Mouse (Mus musculus) liver, adult 2 months (tissue): ENCODE measurements at regions not wholly inside any gene's neighbourhood (a gene's known extent, or its start where the extent isn't known, plus 50 kb on each side); places are given as distances from the start of the nearest gene placed in this dataset.

Source experiments
- DNase-seq: peaks from one replicate; pipeline ENCODE4 v3.0.0-alpha.2; 2011; ENCODE audit warnings: low read depth, low spot score; ENCODE audit errors: extremely low read depth
- H3K27ac ChIP-seq: fragments of 200-500 bp; replicated peaks from 2 replicates; pipeline ENCODE4 v1.5.1; 2012; ENCODE audit warnings: low read depth, mild to moderate bottlenecking, control low read depth, inconsistent platforms, low read length; ENCODE audit not compliant: insufficient read depth
- H3K27me3 ChIP-seq: fragments of 200-500 bp; 2 replicates; pipeline ENCODE4 v1.6.1; 2012; ENCODE audit warnings: mild to moderate bottlenecking, moderate library complexity, low read length, inconsistent platforms; ENCODE audit not compliant: control insufficient read depth, insufficient read depth
- H3K36me3 ChIP-seq: fragments of 200-500 bp; 2 replicates; pipeline ENCODE4 v1.6.1; 2012; ENCODE audit warnings: low read length, inconsistent platforms; ENCODE audit not compliant: control insufficient read depth, insufficient read depth
- H3K4me1 ChIP-seq: fragments of 200-500 bp; 2 replicates; pipeline ENCODE4 v1.6.1; 2011; ENCODE audit warnings: low read length; ENCODE audit not compliant: control insufficient read depth, insufficient read depth
- H3K4me3 ChIP-seq: fragments of 200-500 bp; 2 replicates; pipeline ENCODE4 v1.5.1; 2011; ENCODE audit warnings: low read depth, mild to moderate bottlenecking, control low read depth, low read length, moderate library complexity; ENCODE audit not compliant: insufficient read depth
- H3K79me2 ChIP-seq: fragments of 200-500 bp; 2 replicates; pipeline ENCODE4 v1.6.1; 2012; ENCODE audit warnings: inconsistent platforms, mild to moderate bottlenecking, low read length, moderate library complexity; ENCODE audit not compliant: control insufficient read depth, insufficient read depth
- H3K9ac ChIP-seq: fragments of 200-500 bp; 2 replicates; pipeline ENCODE4 v1.6.1; 2012; ENCODE audit warnings: low read depth, mild to moderate bottlenecking, control low read depth, inconsistent platforms, low read length
- CTCF ChIP-seq: fragments of 200-500 bp; IDR thresholded peaks from 2 replicates; pipeline ENCODE4 v1.5.1; 2011; ENCODE audit warnings: low read depth, low read length, control low read depth
- POLR2A ChIP-seq: fragments of 200-500 bp; IDR thresholded peaks from 2 replicates; pipeline ENCODE4 v1.6.1; 2011; ENCODE audit warnings: low read length, control low read depth; ENCODE audit not compliant: insufficient read depth; ENCODE audit errors: extremely low read depth
- WGBS: fragments of 180-500 bp; shearing (Covaris S2); methylation state at CpG from one replicate; pipeline ENCODE4 v1.1.7; 2018; 5-methylcytosine and 5-hydroxymethylcytosine counted together

- 37% methylated on average over 9 of the region's 9 CpGs for WGBS
- Histone ChIP-seq H3K27ac (no peak overlapping the region), H3K4me3 (no peak overlapping the region), H3K9ac (no peak overlapping the region), H3K27me3 (no peaks in the 10 kb centered on the region), H3K4me1 (no peaks in the 10 kb centered on the region), H3K79me2 (no peaks in the 10 kb centered on the region), H3K36me3 (no peaks in the 10 kb centered on the region)
- TF ChIP-seq CTCF (no peak), POLR2A (no peak)
- peak; percentile 58 for DNase-seq
These were observed 80.6 kb upstream of the Eepd1 start for GRCm38 (mm10) chr9:25400647-25401335.

- no peak overlapping the region for H3K27ac ChIP-seq
- H3K36me3 ChIP-seq = no peaks in the 10 kb centered on the region
- H3K27me3 ChIP-seq = no peaks in the 10 kb centered on the region
- H3K9ac ChIP-seq = no peak overlapping the region
- no peaks in the 10 kb centered on the region for H3K4me1 ChIP-seq
- no peak overlapping the region for H3K4me3 ChIP-seq
- no peaks in the 10 kb centered on the region for H3K79me2 ChIP-seq
- TF ChIP-seq POLR2A = no peak
- no peak for TF ChIP-seq CTCF
- no peak for DNase-seq
- WGBS = 87% methylated on average over 4 of the region's 4 CpGs
These were observed 75.5 kb upstream of the Eepd1 start for GRCm38 (mm10) chr9:25405848-25406247.

GRCm38 (mm10) chr9:25408518-25408917 is 72.8 kb upstream of the Eepd1 start:
- no peak for DNase-seq
- no peak for TF ChIP-seq CTCF
- TF ChIP-seq POLR2A = no peak
- WGBS = 87% methylated on average over 3 of the region's 3 CpGs

GRCm38 (mm10) chr9:25409729-25410128 is 71.6 kb upstream of the Eepd1 start:
- no peaks in the 10 kb centered on the region for H3K4me1 ChIP-seq
- DNase-seq = no peak
- no peaks in the 10 kb centered on the region for H3K27me3 ChIP-seq
- no peak overlapping the region for H3K9ac ChIP-seq
- no peak overlapping the region for H3K27ac ChIP-seq
- no peaks in the 10 kb centered on the region for H3K36me3 ChIP-seq
- H3K79me2 ChIP-seq = no peaks in the 10 kb centered on the region
- no peak overlapping the region for H3K4me3 ChIP-seq
- TF ChIP-seq CTCF = no peak
- no peak for TF ChIP-seq POLR2A
- WGBS = 81% methylated on average over 5 of the region's 5 CpGs

More at GRCm38 (mm10) chr9:25408518-25408917, 72.8 kb upstream of the Eepd1 start:
- H3K36me3 ChIP-seq = no peaks in the 10 kb centered on the region
- H3K27ac ChIP-seq = no peak overlapping the region
- no peaks in the 10 kb centered on the region for H3K27me3 ChIP-seq
- H3K4me3 ChIP-seq = no peak overlapping the region
- no peaks in the 10 kb centered on the region for H3K4me1 ChIP-seq
- no peaks in the 10 kb centered on the region for H3K79me2 ChIP-seq
- no peak overlapping the region for H3K9ac ChIP-seq

GRCm38 (mm10) chr9:25413873-25414272 is 67.5 kb upstream of the Eepd1 start:
- 85% methylated on average over 3 of the region's 3 CpGs for WGBS

GRCm38 (mm10) chr9:25414315-25414714 is 67.0 kb upstream of the Eepd1 start:
- DNase-seq = no peak
- TF ChIP-seq POLR2A (no peak), CTCF (no peak)
- Histone ChIP-seq H3K27ac (no peak overlapping the region), H3K4me3 (no peak overlapping the region), H3K27me3 (no peaks in the 10 kb centered on the region), H3K4me1 (no peaks in the 10 kb centered on the region), H3K79me2 (no peaks in the 10 kb centered on the region), H3K36me3 (no peaks in the 10 kb centered on the region), H3K9ac (no peak overlapping the region)
- WGBS = 77% methylated on average over 2 of the region's 2 CpGs

More at GRCm38 (mm10) chr9:25413873-25414272, 67.5 kb upstream of the Eepd1 start:
- Histone ChIP-seq H3K36me3 (no peaks in the 10 kb centered on the region), H3K4me3 (no peak overlapping the region), H3K9ac (no peak overlapping the region), H3K4me1 (no peaks in the 10 kb centered on the region), H3K79me2 (no peaks in the 10 kb centered on the region), H3K27ac (no peak overlapping the region), H3K27me3 (no peaks in the 10 kb centered on the region)
- DNase-seq = no peak
- no peak for TF ChIP-seq CTCF
- no peak for TF ChIP-seq POLR2A
